Mouse (Mus musculus) lung, postnatal 0 days (tissue): ENCODE data around the gene Nek4.

Source experiments
- CTCF ChIP-seq: IDR thresholded peaks from 2 replicates; pipeline ENCODE4 v1.5.1; 2016; ENCODE audit warnings: antibody characterized with exemption, mild to moderate bottlenecking
- EP300 ChIP-seq: IDR thresholded peaks from 2 replicates; pipeline ENCODE4 v1.6.1; 2016; ENCODE audit warnings: antibody characterized with exemption, mild to moderate bottlenecking, control low read depth

GRCm38 (mm10) chr14:30912641-30913040 is 38.5 kb upstream of the Nek4 start:
- TF ChIP-seq EP300 (no peak), CTCF (no peak)
